Mouse (Mus musculus) gastrocnemius, adult 2 months (tissue): ENCODE results near the gene Fam19a1. TPM values are rescaled to one million over a fixed set of nuclear protein-coding genes. Genes with fewer than 3 reads are reported as not detected.

Source experiments
- DNase-seq: peaks from one replicate; pipeline ENCODE4 v3.0.0; 2022
- H3K27ac ChIP-seq: fragments of 200-600 bp; 2 replicates; pipeline ENCODE4 v1.8.1; 2022; ENCODE audit warnings: mild to moderate bottlenecking
- H3K4me3 ChIP-seq: fragments of 200-600 bp; 2 replicates; pipeline ENCODE4 v1.8.1; 2022; ENCODE audit warnings: mild to moderate bottlenecking, moderate library complexity
- CTCF ChIP-seq: fragments of 200-600 bp; IDR thresholded peaks from 2 replicates; pipeline ENCODE4 v1.8.1; 2022; ENCODE audit warnings: antibody characterized with exemption, mild to moderate bottlenecking, moderate library complexity
- intact Hi-C: fragments of 180-260 bp; cut with DNase I; formaldehyde crosslinking; loops from one replicate; pipeline ENCODE4 v1.15.1; 2025
- total RNA-seq, 2 experiments: library from RNA; stranded (reverse); gene quantifications; 2 replicates each; pipeline ENCODE4 v1.2.3; 2021

The Fam19a1 gene
- total RNA-seq, 2 experiments from 2014 or later = not detected

GRCm38 (mm10) chr6:96666311-96666710 is 553.4 kb downstream of the Fam19a1 start:
- H3K27ac ChIP-seq = no peak overlapping the region
- intact Hi-C loops = no loop called here
- no peak for DNase-seq
- no peak overlapping the region for H3K4me3 ChIP-seq
- no peak for TF ChIP-seq CTCF

GRCm38 (mm10) chr6:96677813-96678212 is 564.9 kb downstream of the Fam19a1 start:
- DNase-seq = no peak
- Histone ChIP-seq H3K27ac (no peak overlapping the region), H3K4me3 (no peak overlapping the region)
- intact Hi-C loops = no loop called here
- no peak for TF ChIP-seq CTCF

Other genes with a start within 250 kb of the Fam19a1 start
- gene 1700123L14Rik, start 53.1 kb downstream of the Fam19a1 start, total RNA-seq = not detected